Mouse (Mus musculus) gastrocnemius, postnatal 4 days (tissue): ENCODE results near the gene Sdc1. TPM values are rescaled to one million over a fixed set of nuclear protein-coding genes. Genes with fewer than 3 reads are reported as not detected.
A peak's percentile ranks its signal among the peaks of the same experiment; 100 is the strongest.

ENCODE experiments used
- DNase-seq, 2 experiments: peaks; one replicate each; pipeline ENCODE4 v3.0.0; 2021 to 2022; ENCODE audit warnings: low spot score in 2 of 2, mixed read lengths in 2 of 2
- total RNA-seq, 2 experiments: library from RNA; stranded (reverse); gene quantifications; 2 replicates each; pipeline ENCODE4 v1.2.3; 2021

Sdc1 gene
- total RNA-seq, 2 experiments from 2014 or later: 31.8 to 33.1 TPM

DNA sequence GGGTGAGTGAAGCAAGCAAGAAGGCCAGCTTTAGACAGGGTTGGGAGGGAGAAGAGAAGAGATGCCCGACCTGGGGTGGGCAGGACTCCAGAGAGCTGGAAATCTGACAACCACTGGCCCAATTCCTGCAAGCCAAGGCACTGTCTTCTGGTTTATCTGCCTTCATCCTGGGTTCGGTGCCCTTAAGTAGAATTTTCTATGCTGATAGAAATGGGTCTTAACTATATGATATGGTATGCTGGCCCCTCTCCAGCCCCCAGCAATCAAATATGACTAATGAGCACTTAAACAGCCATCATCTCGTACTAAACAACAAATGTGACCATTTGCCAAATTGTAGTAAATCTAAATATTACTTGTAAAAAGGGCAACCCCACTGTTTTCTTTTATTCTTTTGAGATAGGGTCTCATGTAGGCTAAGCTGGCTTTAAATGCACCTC lies 47.1 kb downstream of the Sdc1 start:
- no peak for DNase-seq

GRCm38 (mm10) chr12:8824995-8825703 lies 54.0 kb downstream of the Sdc1 start:
- peak in 1 of 2 experiments; percentile 50 for DNase-seq

- no peak for DNase-seq
Observed at GRCm38 (mm10) chr12:8827014-8827715, 56.0 kb downstream of the Sdc1 start.

DNA sequence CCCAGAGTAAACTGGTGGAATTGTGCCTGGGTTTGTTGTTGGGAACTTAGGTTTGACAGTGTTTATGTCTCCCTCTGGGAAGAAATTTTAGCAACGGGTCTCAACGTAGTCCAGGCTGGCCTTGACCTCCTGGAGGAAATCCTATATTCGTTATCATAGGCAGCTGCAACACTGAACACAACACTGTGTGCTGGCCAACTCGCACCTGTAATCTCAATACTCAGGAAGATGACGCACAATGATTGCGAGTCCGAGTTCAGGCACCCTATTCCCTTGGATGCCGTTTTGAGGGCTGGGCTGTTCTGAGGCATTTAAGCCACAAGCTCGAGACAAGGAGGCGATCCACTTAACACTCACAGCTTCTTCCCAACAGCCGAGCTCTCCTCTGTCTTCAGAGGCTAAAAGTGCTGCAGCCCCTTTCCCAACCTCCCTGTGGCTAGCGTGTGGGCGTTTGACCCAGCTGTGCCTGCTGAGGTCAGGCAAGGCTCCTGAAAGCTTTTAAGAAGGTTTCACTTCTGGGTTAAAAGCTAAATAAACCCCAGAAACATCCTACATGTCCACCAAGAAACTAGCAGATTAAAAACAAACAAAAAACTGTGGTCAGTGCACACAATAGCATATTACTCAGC lies 58.0 kb downstream of the Sdc1 start:
- no peak for DNase-seq

DNA sequence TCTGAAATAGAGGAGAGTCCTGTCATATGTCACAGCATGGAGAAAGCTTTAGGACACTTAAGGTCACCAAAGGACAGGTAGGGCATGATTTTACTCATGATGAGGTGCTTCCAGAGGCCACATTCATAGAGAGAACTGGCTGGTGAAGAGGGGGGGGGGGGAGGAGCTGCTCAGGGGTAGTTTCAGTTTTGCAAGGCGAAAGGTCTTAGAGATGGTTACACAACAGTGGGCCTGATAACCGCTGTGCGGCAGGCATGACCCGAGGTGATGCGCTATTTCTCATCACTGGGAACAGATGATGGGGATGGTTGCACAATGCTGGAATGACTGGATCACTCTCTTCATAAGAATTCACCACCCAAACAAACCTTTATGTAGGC lies 58.5 kb downstream of the Sdc1 start:
- no peak for DNase-seq

GRCm38 (mm10) chr12:8830967-8831635 lies 60.0 kb downstream of the Sdc1 start:
- DNase-seq: no peak

DNA sequence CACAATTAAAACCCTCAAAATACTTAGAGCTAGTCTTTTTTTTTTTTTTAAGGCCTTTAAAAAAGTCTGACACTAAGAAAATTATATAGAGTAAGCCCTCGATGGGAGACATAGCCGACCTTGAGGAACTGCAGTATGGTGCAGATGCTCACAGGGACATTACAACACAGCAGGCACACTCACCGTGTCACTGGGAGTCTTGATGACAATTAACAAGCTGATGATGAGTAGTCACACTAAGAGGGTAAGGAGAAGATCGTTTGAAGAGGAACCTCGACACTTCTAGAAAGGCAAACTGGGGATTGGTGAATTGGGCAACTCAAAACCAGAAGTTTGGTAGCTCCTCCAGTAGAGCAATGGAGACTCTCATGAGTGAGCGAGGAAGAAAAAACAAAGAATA lies 60.6 kb downstream of the Sdc1 start:
- DNase-seq: no peak

- no peak for DNase-seq
Observed at GRCm38 (mm10) chr12:8840782-8841325, 69.7 kb downstream of the Sdc1 start.

DNA sequence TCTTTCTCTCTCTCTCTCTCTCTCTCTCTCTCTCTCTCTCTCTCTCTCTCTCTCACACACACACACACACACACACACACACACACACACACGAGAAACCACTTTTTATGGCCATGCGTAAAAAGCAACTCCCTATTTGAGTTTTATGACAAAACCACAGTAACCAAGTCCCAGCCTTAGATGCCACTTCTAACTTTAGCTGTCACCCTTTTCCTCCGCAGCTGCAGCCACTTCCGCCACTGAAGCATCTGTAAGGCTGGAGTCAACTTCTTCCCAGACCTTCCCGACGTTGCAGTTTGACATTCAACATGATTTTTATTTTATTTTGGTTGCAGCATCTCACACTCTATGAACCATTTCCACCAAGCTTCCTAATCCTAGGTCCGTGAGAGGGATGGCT lies 71.6 kb downstream of the Sdc1 start:
- no peak for DNase-seq

Other genes with a start within 250 kb of the Sdc1 start
- not detected for gene Slc7a15, start 172.3 kb upstream of the Sdc1 start, total RNA-seq
- 10 to 100 TPM; 92.8 to 94.9 TPM for gene Pum2, start 97.2 kb upstream of the Sdc1 start, total RNA-seq
- gene Laptm4a, start 150.3 kb downstream of the Sdc1 start, total RNA-seq: 100 to 1,000 TPM; 425 to 463 TPM
- gene Matn3, start 176.6 kb downstream of the Sdc1 start, total RNA-seq: under 1 TPM; 0.21 to 0.39 TPM
- gene Wdr35, start 202.6 kb downstream of the Sdc1 start, total RNA-seq: 10 to 100 TPM; 14.6 to 17.2 TPM